Mouse (Mus musculus) ES-E14 (cell line): ENCODE data around the gene Lim2. TPM values are rescaled to one million over a fixed set of nuclear protein-coding genes. Genes with fewer than 3 reads are reported as not detected.

Source experiments
- DNase-seq: peaks from one replicate; pipeline ENCODE4 v3.0.0-alpha.2; 2013; ENCODE audit warnings: low read depth, low spot score
- H3K27ac ChIP-seq: 2 replicates; pipeline ENCODE4 v1.5.1; 2012; ENCODE audit warnings: low read depth, mild to moderate bottlenecking, low read length, moderate library complexity, mixed read lengths; ENCODE audit not compliant: poor library complexity, insufficient read depth, severe bottlenecking
- H3K36me3 ChIP-seq: 2 replicates; pipeline ENCODE4 v1.6.1; 2012; ENCODE audit warnings: mild to moderate bottlenecking, low read length, moderate library complexity, mixed read lengths; ENCODE audit not compliant: control insufficient read depth, poor library complexity, insufficient read depth, severe bottlenecking
- H3K4me1 ChIP-seq, 2 experiments: fragments of 150-350 bp in 1 of 2; sonication (generic) in 1 of 2; 2 replicates each; pipeline ENCODE4 v1.6.1; 2012; ENCODE audit warnings: low read length in 2 of 2, mild to moderate bottlenecking in 1 of 2, mixed read lengths in 1 of 2; ENCODE audit not compliant: control insufficient read depth in 2 of 2, insufficient read depth in 2 of 2, poor library complexity in 1 of 2
- H3K4me3 ChIP-seq, 2 experiments: fragments of 150-350 bp in 1 of 2; sonication (generic) in 1 of 2; 2 replicates each; pipeline ENCODE4 v1.5.1; 2012; ENCODE audit warnings: low read length in 2 of 2, low read depth in 1 of 2, mild to moderate bottlenecking in 1 of 2, mixed read lengths in 1 of 2; ENCODE audit not compliant: insufficient read depth in 1 of 2, poor library complexity in 1 of 2, severe bottlenecking in 1 of 2
- H3K9ac ChIP-seq: 2 replicates; pipeline ENCODE4 v1.6.1; 2012; ENCODE audit warnings: low read depth, mild to moderate bottlenecking, low read length, mixed read lengths; ENCODE audit not compliant: poor library complexity, insufficient read depth, severe bottlenecking
- H3K9me3 ChIP-seq: fragments of 150-350 bp; sonication (generic); 2 replicates; pipeline ENCODE4 v1.6.1; 2012; ENCODE audit warnings: low read depth, mild to moderate bottlenecking, low read length; ENCODE audit not compliant: control insufficient read depth, insufficient read depth
- CHD2 ChIP-seq: IDR thresholded peaks from 2 replicates; pipeline ENCODE4 v1.6.1; 2014; ENCODE audit warnings: mild to moderate bottlenecking, low read depth, low read length, inconsistent platforms
- HCFC1 ChIP-seq: IDR thresholded peaks from 2 replicates; pipeline ENCODE4 v1.6.1; 2012; ENCODE audit warnings: low read length, inconsistent platforms, borderline replicate concordance; ENCODE audit not compliant: insufficient read depth
- MAFK ChIP-seq: IDR thresholded peaks from 2 replicates; pipeline ENCODE4 v1.6.1; 2014; ENCODE audit warnings: mild to moderate bottlenecking, low read depth, low read length, inconsistent platforms; ENCODE audit not compliant: insufficient read depth
- ZC3H11A ChIP-seq: IDR thresholded peaks from 2 replicates; pipeline ENCODE4 v1.6.1; 2012; ENCODE audit warnings: low read depth, mild to moderate bottlenecking, inconsistent platforms, low read length, borderline replicate concordance
- ZNF384 ChIP-seq: IDR thresholded peaks from 2 replicates; pipeline ENCODE4 v1.6.1; 2012; ENCODE audit warnings: low read depth, low read length, inconsistent platforms
- in situ Hi-C, 2 experiments: fragments of 600-800 bp; cut with MboI; formaldehyde crosslinking; loops; one replicate each; pipeline ENCODE4 v1.15.1; 2025; ENCODE audit warnings: low sequenced_read_pairs in 2 of 2, inconsistent platforms in 1 of 2; ENCODE audit not compliant: unreplicated experiment in 2 of 2
- total RNA-seq: library from RNA; depleted of rRNA; stranded (reverse); fragments of 300-350 nt; gene quantifications from 2 replicates; pipeline ENCODE4 v1.2.3, GENCODE M21; 2012

The Lim2 gene
- total RNA-seq, 1 experiment = 1.1 TPM

GRCm38 (mm10) chr7:43464864-43465343 is 37.4 kb downstream of the Lim2 start:
- Histone ChIP-seq H3K27ac (no peak overlapping the region), H3K4me3 (peak overlapping the region; percentile 71), H3K9me3 (no peaks in the 10 kb centered on the region), H3K9ac (peak overlapping the region; percentile 55), H3K4me1 (peaks cover 0 to 3% of the 10 kb centered on the region in 2 experiments; a peak in 1 of 4 replicates), H3K36me3 (no peaks in the 10 kb centered on the region)
- in situ Hi-C loops = no loop called here
- no peak for TF ChIP-seq CHD2
- no peak for TF ChIP-seq ZNF384
- TF ChIP-seq MAFK = no peak
- TF ChIP-seq ZC3H11A = no peak
- TF ChIP-seq HCFC1 = no peak
- DNase-seq = no peak

GRCm38 (mm10) chr7:43465344-43466098 is 38.1 kb downstream of the Lim2 start:
- in situ Hi-C loops = no loop called here
- DNase-seq = peak; percentile 96
- Histone ChIP-seq H3K9ac (peak overlapping the region; percentile 55), H3K36me3 (no peaks in the 10 kb centered on the region), H3K4me1 (peaks cover 0 to 3% of the 10 kb centered on the region in 2 experiments; a peak in 1 of 4 replicates), H3K27ac (no peak overlapping the region), H3K9me3 (no peaks in the 10 kb centered on the region), H3K4me3 (peak overlapping the region; percentile 71)
- TF ChIP-seq MAFK (no peak), CHD2 (no peak), ZNF384 (no peak), ZC3H11A (no peak), HCFC1 (no peak; the same call in 1 of the 2 replicates)

- H3K4me1 ChIP-seq = peaks cover 0 to 3% of the 10 kb centered on the region in 2 experiments; a peak in 1 of 4 replicates
- in situ Hi-C loops = no loop called here
- peak; percentile 80 for DNase-seq
- H3K9ac ChIP-seq = peak overlapping the region; percentile 35; the same call in 1 of the 2 replicates
- no peak for TF ChIP-seq CHD2
- peak; percentile 62; the same call in 1 of the 2 replicates for TF ChIP-seq ZC3H11A
- no peak for TF ChIP-seq MAFK
- 0 out of 2 replicates have a peak, but pooled peaks have one; percentile 15 for TF ChIP-seq HCFC1
- no peak for TF ChIP-seq ZNF384
- no peak overlapping the region for H3K27ac ChIP-seq
- H3K36me3 ChIP-seq = no peaks in the 10 kb centered on the region
- peak overlapping the region; percentile 65 to 71 for H3K4me3 ChIP-seq
- no peaks in the 10 kb centered on the region for H3K9me3 ChIP-seq
These were observed 38.7 kb downstream of the Lim2 start for GRCm38 (mm10) chr7:43466099-43466694.

GRCm38 (mm10) chr7:43470373-43470772 is 42.9 kb downstream of the Lim2 start:
- peak; percentile 51 for DNase-seq
- no peak overlapping the region for H3K4me3 ChIP-seq
- no peaks in the 10 kb centered on the region for H3K4me1 ChIP-seq
- in situ Hi-C loops = no loop called here
- H3K36me3 ChIP-seq = no peaks in the 10 kb centered on the region
- TF ChIP-seq CHD2 = no peak
- TF ChIP-seq MAFK = no peak
- no peak for TF ChIP-seq ZNF384
- TF ChIP-seq ZC3H11A = no peak
- no peak for TF ChIP-seq HCFC1
- no peak overlapping the region for H3K27ac ChIP-seq
- H3K9me3 ChIP-seq = no peaks in the 10 kb centered on the region
- no peak overlapping the region for H3K9ac ChIP-seq
